Mouse (Mus musculus) heart, postnatal 36 days (tissue): ENCODE data around the gene Gm5426. TPM values are rescaled to one million over a fixed set of nuclear protein-coding genes. Genes with fewer than 3 reads are reported as not detected.
"Not testable (repeated sequence)": the region's sequence is repeated elsewhere in the genome, so short reads cannot be mapped to it uniquely, and the experiment has no call there.

Experiments
- DNase-seq, 2 experiments: peaks; one replicate each; pipeline ENCODE4 v3.0.0; 2021 to 2022
- intact Hi-C: fragments of 180-260 bp; cut with DNase I; formaldehyde crosslinking; loops from one replicate; pipeline ENCODE4 v1.15.1; 2025
- total RNA-seq, 2 experiments: library from RNA; stranded (reverse); gene quantifications; 2 replicates each; pipeline ENCODE4 v1.2.3; 2021

Gene Gm5426
- total RNA-seq, 2 experiments from 2014 or later: not detected

DNA sequence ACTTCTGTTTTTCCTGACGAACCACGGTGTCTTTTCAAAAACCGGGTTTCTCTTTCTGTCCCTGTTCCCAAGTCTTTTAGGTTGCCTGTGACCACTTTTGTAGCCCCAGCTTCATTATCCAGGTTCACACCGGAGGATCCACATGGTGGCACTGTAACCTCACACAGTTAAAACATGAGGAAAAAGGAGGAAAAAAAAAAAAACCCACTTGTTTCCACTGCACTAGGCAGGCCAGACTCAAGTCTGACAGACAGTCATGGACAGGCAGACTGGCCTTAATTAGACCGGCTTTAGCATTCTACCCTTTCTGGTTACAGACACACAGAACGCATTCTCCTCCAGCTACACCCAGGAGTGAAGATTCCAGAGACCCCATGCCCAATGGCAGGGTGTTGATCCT lies 4.2 kb upstream of the Gm5426 start:
- intact Hi-C loops: loop anchor here (2.0 to 5.0 kb wide), 5 partner anchors 83 to 1207 kb away; no protein-coding TSS in a partner anchor
- DNase-seq: peak; percentile 48 to 65

DNA sequence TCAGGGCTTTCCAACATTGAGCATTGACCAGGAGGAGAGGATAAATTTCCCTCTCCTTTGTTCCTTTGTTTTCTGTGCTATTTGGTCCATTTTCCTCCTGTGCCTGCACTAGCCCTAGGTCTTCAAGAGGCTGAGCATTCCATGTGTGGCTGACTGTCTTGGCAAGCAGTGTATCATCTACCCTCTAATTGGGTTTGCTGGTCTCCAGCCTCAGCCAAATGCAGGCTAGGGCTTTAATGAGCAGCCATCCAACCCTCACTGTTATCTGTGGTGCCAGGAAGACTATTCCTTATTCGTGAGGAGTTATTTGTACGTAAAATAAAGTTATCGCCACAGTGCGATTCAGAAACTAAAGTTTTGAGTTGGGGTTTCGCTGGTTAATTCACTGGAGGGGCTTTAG lies 2.2 kb downstream of the Gm5426 start:
- DNase-seq: no peak
- intact Hi-C loops: no loop called here

DNA sequence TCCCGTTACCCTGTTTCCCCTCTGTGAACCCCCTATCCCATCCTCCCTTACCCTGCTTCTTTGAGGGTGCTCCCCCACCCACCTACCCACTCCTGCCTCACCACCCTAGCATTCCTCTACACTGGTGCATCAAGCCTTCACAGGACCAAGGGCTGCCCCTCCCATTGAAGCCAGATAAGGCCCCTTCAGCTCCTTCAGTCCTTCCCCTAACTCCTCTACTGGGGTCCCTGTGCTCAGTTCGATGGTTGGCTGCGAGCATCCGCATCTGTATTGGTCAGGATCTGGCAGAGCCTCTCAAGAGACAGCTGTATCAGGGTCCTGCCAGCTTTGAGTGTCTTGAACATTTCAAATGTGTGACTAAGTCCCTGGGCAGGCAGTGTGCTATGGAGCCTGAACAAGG lies 2.9 kb downstream of the Gm5426 start:
- DNase-seq, intact Hi-C loops: not testable (repeated sequence)

DNA sequence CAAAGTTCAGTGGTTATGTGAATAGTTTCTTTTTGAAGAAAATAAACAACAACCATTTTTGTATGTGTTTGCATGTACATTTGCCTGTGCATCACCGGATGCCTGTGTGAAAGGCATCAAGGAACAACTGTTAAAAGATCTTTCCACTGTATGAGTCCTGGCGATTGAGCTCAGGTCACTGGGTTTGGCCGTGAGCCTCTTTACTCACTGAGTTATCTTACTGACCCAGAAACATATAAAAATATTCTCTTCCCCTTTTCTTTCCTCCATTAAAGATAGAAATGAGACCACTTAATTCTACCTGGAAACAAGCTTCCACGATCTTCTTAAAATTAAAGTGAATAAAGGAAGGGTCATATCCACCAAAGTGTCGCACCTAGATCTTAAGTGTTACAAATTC lies 10.2 kb downstream of the Gm5426 start:
- intact Hi-C loops: no loop called here
- no peak for DNase-seq

DNA sequence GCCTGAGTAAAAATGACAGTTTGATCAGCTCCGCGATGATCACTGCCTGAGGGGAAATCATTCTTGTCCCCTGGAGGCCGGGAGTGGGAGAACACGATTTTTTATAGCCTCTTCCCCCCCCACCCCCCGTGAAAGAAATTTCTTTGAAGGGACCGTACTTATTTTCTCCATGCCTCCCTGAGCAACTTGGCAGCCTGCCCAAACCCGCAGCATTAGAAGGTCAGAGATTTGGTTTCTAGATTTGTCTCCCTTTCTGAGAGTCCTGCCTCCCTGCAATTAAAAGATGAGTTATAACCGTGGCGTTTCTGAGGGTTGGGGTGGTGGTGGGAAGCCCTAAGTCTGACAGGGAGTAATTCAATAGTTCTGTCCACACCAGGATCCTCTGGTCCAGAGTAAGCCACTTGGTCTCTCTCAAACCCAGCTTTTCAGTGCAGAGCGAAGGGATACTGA lies 11.9 kb downstream of the Gm5426 start:
- DNase-seq: no peak
- intact Hi-C loops: no loop called here

DNA sequence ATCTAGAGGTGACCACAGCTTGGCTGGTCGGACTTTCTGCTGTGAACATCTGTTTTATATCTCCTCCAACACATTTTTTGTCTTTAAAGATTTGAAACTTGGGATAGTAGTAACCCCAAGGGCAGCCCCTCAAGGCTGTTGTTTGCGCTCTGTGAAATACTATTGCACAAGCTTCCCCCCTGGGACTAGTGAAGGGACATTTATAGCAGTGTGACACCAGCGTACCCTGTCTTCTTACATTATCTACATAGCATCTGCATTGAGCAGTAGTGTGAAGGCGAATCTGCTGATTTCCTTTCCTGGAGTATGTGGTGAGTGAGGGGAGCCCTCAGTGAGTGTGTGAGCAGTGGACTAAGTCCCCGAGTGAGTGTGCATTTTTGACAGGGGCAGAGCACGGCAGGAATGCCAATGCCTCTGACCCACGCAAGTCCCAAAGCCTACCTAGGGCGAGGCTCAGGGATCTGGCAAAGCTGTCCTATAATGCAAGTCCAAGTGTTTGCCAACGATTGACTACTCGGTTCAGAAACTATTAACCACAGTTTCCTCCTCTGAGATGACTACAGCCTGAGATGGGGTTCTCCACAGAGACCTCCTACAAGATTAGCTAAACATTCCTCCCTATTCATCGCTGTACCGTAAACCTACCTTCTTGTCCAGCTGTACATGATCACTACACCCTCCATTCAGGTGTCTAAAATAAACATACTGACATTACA lies 14.2 kb downstream of the Gm5426 start:
- intact Hi-C loops: no loop called here
- peak in 1 of 2 experiments; percentile 30 for DNase-seq

DNA sequence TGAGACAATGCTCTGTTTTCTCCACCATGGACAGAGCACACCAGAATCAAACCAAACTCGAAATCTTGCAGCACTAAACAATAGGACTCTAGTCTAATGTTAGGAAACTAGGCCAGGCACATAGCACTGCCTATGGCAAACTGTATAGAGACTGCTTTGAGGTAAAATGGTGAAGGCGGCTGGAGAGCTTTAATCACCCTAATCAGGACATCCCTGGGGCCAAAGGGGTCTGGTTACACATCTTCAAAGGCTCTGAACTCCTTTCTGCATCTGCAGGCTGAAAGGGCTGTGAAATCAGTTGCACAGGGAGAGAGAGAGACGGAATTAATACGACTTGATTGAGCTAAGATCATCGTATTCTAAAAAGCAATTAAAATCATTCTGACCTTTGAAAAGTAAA lies 16.9 kb downstream of the Gm5426 start:
- no peak for DNase-seq
- intact Hi-C loops: no loop called here

DNA sequence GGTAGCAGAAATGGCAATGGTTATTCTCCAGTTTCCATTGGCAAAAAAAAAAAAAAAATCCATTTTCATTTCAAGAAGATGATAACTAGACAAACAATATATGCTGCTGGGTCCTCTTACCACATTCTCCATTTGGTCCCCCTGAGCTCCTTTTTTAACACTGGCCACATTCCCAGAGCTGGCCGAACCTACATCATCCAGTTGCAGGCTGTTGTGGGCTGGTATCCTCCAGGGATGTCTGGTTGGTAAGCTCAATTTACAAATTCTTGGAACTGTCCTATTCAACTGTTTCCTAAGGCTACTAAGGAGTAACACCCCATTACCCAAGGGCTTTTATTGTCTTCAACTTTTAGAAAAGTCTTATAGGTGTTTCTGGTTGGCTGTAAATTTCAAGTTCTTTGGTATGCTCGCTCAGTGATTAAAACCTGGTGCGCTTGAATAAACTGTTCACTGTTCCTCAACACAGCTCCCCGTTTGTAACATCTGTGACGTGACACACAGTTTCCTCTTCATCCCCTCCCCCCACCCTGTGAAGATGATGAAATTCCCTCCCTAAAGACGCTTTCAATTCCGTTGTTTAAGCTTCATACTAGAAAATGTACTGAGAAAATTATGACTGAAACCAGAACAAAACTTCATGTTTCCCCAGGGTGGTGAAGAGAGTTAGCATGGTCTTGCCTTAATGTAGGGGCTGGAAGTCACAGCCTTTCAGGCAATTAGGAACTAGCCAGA lies 26.7 kb downstream of the Gm5426 start:
- no peak for DNase-seq
- intact Hi-C loops: no loop called here

DNA sequence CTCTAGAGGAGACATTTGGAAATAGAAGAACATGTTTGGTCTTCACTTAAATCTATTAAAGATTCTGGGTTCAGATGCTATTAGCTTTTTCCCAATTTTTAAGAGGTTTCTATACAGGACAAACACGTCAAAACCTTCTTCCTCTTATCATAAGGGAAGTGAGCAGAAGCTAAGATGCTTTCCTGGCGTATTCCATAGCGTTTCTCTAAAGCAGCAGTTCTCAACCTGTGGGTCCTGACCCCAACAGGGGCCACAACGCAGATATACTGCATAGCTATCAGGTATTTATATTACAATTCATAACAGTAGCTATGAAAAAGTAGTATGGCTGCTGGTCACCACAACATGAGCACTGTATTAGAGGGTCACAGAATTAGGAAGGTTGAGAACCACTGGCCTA lies 27.4 kb downstream of the Gm5426 start:
- intact Hi-C loops: no loop called here
- DNase-seq: no peak

DNA sequence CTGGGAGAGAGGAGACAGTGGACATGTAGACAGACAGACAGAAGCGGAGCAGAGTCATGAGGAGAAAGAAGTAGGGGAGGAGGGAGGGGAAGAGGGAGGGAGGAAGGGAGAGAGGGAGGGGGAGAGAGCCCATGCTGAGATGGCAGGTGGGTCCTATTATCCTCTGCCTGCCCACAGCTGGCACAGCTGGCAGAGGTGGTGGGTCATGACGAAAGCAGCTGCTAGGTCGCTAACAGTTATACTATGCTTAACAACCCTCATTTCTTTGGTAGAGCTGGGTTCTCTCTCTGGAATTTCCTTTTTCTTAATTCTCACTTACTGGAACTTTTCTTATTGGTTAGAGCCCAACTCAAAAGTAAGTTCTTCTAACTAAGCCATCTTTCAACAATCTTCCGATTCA lies 28.9 kb downstream of the Gm5426 start:
- intact Hi-C loops: no loop called here
- no peak for DNase-seq

DNA sequence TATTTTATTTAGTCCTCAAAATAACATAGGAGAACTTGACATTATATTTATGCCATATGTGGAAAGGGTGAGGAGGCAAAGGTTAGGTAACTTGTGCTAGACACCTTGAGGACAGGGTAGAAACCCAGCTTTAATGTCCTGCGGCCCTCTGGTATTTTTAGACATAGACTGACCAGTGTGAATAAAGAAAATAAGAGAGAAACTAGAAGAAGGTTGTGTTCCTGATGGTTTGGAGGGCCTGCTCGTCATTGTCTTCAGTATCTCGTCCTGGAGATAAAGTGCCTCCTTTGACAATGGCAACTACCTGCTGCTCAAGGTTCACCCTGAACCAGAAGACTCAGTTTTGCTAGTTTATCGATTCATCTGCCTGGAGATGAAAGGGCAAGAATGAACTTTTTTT lies 32.6 kb downstream of the Gm5426 start:
- DNase-seq: no peak

DNA sequence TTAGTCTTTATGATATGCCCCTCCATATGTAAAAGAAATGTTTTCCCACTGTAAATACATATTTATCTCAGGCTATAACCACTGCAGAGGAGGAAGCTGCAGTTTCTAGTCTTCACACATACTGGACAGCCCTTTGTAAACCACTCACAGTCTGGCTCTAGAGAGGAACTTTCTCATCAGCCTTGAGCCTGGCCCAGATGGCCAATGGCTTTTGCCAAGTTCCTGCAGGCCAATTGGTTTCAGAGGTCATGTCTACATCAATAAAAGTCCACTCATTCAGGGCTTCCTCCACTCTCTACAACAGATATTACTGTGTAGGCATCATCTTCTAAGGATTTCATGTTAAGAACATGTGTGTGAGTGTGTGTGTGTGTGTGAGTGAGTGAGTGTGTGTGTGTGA lies 35.1 kb downstream of the Gm5426 start:
- no peak for DNase-seq
- intact Hi-C loops: no loop called here

More for the DNA sequence above, 32.6 kb downstream of the Gm5426 start:
- intact Hi-C loops: no loop called here

DNA sequence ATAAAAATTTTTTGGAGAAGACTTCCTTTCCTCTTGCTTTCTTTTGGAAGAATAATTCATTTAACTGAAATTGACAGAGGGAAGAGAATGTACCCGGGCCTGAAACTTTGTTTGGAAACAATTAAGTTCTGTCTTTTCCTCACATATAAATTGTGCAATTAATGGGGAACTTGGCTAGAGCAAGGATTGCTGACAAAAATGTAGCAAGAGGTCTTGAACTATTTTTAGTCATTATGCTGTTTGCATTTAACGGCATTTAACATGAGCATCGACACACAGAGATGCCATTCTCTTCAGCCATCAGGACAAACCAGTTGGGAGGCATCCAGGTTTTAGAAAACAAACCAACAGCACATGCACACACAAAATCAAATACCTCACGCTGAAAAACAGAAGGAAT lies 36.6 kb downstream of the Gm5426 start:
- no peak for DNase-seq
- intact Hi-C loops: no loop called here

DNA sequence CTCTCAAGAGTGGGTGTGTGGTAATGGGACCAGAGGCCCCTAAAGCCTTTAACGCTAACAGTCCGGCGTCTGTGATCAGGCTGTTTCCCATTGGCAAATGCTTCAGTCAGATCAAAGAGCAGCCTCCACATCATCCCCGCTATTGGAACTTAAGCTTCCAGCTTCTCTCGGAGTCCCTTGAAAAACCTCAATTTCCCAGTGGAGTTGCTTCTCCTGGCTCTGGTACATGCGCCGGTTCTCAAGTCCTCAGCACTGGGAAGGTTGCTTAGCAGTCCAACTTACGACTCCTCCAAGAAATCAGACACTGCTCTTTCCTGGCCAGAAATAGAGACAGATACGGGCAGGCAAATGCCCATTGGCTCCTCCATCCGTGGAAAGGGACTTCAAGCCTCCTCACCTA lies 37.4 kb downstream of the Gm5426 start:
- intact Hi-C loops: no loop called here
- no peak for DNase-seq

DNA sequence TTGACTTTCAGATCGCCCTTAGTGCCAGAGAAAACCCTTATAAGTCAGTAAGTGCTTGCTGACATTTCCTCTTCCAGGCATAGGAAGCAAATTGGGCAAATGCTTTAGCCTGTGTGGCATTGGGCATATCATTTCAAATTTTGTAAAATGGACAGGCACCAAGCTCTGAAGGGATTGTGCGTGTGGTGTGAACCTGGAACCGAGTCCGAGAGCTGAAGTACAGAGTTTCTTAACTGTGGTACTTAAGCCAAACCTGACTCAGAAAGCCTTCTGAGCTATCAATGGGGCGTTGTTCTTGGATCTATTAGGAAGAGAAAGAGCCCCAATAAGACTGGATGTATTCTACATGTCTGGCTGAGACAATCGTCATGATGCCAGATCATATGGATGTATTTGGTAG lies 40.5 kb downstream of the Gm5426 start:
- intact Hi-C loops: no loop called here
- no peak for DNase-seq

DNA sequence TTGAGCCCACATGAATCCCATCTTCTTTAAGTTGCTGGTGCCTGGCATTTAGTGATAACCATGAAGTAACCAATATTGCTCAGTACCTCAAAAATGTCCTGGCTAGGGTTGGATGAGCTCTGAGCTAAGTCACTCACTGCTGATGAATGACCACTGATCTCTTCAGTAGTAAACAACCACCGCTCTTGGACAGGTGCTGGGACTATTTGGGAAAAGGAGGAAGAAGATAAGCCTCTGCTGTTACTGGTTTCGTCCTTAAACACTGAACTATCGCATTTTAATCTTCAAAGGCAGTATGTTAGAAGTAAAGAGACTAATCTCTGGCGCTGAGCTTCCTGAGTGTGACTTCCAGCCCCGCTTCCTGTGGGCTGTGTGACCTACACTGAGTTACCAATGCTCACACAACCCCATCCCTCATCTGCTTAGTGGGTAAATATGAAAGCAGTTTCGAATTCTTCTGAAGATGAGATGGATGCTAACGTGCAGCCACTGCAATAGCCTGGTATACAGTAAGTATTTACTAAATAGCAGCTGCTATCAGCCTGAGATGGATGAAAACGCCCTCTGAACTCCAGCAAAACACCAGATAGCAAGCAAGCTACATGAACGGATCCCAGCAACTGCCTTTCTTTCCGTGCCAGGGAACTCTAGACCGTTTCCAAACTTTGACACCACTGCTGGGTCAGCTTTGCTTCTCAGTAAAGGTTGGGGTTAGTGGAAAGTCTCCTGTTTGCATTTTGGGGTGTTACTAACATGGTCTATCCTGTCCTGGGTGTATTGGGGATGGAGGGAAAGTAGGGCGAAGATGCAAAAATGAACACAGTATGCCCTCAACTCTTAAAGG lies 44.4 kb downstream of the Gm5426 start:
- no peak for DNase-seq
- intact Hi-C loops: no loop called here

DNA sequence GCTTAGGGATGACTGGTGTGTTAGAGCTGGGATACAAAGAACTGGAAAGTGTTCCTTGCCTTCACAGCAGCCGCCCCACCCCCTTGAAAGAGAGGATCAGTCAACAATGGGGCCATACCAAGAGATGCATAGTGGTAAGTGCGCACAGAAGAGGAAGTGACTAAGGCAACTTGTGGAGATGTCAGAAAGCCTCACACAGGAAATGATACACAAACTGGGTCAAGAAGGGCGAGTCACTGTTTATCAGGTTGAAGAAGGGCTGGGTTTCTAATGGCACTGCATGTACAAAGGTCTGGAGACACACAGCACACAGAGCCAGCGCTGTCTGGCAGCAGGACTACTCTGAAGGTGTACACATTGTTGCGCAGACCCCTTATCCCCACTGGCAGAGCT lies 45.0 kb downstream of the Gm5426 start:
- DNase-seq: peak in 1 of 2 experiments; percentile 28
- intact Hi-C loops: no loop called here

DNA sequence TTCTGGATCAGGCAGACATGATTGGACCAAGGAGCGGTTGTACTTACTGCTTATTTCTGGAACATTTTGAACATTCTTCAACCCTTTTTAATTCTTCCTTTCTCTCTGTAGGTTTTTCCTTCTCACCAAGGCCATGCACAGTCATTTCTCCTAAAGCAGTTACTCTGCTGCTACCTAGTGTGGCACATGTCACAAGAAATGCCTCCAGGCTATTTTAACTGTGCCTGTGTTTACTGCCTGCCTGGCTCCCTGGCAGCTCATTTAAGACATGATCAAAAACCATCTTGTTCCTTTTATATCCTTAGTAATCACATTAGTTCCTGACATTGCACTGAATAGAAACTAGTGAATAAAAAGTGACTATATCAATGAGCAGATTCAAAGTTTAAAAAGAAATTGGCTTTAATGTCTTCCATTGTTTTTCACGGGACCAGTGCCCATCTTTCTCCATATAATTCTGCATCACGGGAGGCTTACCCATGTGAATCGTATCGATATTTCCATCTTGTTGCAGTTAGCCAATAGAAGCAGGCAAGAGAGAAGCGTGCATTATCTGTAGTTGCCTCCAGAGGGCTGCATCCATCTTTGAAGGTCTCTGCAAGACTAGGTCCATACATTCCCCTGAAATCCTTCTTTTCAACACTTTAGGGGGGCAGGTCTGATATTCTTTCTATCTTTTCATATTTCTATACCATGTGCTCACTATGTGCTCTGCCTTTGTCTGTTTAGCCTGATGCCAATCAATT lies 45.7 kb downstream of the Gm5426 start:
- intact Hi-C loops: no loop called here
- no peak for DNase-seq

DNA sequence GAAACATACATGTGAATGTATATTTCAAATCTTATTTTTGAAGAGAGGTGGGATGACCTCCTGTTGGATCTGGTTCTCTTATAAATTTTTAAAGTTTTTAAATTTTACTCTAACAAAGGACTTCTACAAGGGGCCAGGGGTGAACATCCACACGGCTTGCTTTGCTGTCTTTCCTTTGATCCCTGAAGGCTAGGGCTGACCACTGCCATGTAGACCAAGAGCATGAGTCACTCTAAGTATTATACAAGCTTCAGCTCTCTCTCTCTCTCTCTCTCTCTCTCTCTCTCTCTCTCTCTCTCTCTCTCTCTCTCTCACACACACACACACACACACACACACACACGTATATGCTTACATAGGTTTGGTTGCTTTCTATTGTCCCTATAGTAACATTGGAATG lies 48.6 kb downstream of the Gm5426 start:
- intact Hi-C loops: no loop called here
- no peak for DNase-seq

DNA sequence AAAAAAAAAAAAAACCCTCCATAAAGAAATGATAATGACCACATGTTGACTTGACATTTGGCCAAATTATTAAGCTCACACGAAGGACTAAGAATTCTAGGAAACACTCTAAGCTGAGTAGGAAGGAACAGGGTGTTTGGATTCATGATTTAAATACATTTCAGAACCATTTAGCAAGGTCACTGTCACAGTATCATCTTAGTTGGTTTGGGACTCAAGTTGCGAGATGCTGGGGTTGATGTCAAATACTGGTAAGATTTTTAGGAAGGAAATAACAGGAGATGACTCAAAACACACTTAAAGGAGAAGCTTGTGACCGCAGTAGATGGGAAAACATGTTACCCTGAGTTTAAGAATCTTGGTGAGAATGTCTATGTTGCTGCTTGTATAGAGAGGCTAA lies 49.2 kb downstream of the Gm5426 start:
- intact Hi-C loops: no loop called here
- no peak for DNase-seq
